Mouse (Mus musculus) kidney, postnatal 14 days (tissue): Measurements from ENCODE around the gene Scarf2.

Source experiments
- DNase-seq: peaks from one replicate; pipeline ENCODE4 v3.0.0; 2022; ENCODE audit warnings: mixed read lengths

Scarf2 gene

DNA sequence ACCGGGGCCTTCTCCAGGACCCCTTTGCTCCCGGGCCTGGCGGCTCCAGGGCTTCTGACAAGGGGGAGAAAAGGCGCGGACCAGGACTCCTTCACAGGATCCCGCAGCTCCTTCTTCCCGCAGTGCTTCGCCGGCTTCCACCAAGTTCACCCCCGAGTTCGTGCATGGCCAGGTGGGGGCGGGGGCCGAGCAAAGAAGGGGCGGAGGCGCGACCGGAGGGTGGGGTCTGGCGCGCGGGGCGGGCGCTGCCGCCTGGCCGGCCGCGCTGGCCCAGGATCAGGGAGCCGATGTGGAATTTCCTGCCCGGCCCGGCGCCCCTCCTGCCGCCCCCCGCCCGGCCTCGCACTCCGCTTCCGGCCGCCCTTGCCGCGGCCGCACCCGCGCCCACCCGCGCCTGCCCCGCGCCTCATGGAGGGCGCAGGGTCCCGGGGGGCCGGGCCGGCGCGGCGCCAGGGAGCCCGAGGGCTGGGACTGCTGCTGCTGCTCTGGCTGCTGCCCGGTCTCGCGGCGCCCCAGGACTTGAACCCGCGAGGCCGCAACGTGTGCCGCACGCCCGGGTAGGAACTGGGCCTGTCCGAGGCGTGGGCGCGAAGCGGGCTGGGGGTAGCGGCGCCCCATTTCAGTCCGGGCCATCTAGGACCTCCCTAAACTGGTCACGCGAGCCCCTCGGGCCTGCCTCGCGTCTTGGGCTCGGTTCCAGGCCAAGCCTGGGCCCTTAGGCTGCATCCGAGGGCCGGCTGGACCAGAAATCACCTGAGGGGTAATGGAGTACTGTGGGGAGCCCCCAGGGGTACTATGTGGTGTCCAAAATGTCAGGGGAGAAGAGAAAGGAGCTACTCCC lies at the start of gene Scarf2:
Scarf2 (plus strand) TSS at position 312 of the 841 bp plus-strand sequence.
- DNase-seq = peak; percentile 84

DNA sequence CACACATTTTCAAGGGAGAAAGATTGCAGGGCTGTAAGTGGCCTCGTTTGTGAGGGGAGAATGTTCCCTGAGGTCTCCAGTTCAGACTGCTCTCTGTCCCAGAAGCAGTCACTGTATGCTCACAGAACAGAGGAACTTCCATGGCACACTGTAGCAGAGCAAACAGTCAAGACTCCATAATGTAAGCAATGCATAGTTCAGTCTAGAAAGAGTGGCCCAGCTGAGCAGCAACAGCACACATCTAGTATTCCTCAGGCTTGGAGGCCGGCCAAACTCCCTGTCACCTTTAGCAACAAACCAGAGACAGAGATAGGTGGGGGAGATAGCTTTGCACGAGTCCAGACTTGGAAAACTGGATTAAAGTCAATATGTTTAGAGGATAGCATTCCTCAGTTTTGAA lies 44.1 kb upstream of the Scarf2 start:
- DNase-seq = peak; percentile 23

DNA sequence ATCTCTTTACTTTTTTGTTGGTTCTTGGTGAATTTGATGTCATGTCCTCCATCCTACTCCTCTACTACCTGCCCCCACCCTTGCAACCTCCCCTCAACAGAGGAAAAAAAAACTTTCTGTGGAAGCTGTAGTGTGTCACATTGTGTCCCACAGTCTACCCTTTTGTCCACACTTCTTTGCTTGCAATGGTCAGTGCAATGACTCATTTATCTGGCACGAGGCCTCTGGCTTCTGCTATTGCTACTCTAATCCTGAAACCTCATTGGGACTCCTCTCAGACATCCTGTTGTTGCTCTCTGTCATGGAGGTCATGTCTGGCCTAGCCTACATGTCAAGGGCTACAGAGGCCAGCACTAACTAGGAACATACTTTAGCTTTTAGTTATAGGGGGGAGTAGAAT lies 43.4 kb upstream of the Scarf2 start:
- peak; percentile 22 for DNase-seq

DNA sequence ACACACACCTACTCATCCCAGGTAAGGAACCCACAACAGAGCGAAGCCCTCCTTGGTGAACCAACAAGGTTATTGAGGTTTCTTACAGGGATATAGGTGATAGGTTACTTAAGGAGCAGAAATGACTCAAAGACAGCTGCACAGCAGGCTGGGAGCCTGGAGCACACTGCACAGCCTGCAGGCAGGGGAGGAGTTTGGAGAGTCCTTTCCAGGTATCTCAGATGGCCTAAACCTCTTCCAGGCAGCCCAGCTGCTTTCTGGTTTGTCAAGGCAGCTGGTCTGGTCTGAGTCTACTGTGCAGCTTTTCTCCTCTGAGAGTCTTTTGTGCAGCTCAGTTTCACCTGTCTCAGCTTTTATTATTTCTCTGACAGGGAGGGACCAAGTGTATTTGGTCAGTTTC lies 39.3 kb upstream of the Scarf2 start:
- DNase-seq = no peak

DNA sequence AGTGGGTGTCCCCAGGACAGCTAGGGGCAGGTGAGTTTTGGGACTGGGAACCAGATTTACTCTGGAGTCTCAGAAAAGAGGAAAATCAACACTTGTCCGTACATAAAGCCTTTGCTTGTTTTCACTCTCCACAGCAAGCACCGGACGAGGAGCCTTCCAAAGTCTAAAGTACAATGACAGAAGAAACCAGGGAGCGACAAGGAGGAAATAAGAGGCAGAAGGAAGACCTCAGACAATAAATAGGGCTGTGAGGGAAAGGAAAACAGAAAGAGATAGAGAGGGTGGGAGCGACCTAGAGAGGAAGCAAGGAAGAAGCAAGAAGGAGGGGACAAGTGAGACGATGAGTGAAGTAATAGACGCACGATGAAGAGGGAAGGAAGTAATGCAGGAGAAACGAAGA lies 38.2 kb upstream of the Scarf2 start:
- peak; percentile 45 for DNase-seq

DNA sequence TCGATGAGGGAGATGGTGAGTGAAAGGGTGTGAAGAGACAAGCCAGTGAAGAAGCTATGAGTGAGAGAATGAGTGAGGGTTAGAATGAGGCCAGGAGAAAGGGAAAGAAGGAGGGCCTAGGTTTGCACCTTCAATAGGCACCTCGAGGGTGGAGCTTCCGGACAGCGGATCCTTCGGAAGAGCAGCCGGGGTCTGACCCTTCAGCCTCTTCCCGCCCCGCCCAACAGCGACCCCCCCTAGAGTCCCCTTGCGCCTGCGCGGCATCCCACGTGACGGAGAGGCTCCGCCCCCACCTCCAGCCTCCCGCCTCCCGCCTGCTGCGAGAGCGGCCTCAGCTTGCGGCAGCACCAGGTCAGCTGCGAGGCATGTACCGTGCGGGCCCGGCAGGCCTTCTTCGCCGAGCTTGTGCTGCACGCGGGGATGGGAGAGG lies 37.7 kb upstream of the Scarf2 start, which contains the start of gene Klhl22:
Klhl22 (plus strand) TSS at position 275 of the 430 bp plus-strand sequence.
- peak; percentile 95 for DNase-seq

DNA sequence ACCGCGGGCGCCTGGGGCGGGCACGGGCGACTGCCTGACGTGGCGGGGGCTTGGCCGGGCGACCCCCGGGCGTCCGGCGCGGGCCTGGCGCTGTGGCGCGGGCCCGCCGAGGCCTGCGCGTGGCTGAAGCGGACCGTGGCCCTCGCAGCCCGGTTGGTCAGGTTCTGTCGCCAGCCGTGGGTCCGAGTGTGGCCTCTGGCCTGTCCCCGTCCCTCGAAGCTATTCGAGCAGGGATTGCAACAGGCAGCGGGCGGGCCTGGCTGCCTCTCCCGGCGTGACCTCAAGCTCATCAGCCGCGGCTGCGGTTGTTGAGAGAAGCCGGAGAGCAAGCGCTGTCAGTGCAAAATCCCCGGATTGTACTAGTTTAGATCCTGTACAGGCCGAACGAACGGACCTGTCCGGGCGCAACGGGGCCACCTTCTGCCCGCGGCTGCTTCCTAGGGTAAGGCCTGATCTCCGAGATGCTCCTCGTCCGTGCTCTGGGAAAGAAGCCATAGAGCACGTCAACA lies 37.2 kb upstream of the Scarf2 start:
- peak; percentile 64 for DNase-seq

DNA sequence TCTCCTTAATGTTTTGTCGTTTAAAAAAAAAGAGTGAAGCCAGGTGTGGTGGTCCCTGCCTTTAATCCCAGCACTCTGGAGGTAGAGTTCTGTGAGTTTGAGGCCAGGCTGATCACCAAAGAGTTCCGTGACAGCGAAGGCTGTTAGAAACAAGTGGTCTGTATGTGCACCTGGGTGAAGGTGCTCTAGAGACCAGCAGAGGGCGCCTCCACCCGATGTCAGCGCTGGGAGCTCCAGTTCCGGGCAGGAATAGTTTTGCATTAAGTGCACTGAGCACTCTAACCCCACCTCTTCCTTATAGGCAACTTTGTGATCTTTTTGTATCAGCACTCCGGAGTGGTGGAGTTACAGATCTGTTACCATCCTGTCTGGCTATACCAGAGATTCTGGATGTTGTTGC lies 36.4 kb upstream of the Scarf2 start:
- DNase-seq = peak; percentile 49

DNA sequence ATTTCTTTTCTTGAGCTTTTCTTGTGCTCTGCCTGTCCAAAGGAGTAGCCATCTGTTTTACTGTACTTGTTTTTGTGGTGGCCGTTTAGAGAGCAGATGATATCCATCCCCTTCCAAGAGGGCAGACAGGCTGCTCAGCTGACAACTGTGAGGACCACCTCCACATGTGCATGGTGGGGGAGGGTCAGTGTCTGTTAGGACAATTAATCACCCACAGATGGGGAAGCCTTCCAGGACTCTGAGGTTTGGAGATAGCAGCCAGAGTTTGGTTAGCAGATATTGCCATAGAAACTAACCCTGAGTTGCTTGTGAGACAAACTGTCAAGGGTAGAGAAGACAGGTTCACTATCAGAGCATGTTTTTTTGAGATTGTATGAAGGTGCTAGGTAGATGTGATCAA lies 36.0 kb upstream of the Scarf2 start:
- peak; percentile 38 for DNase-seq

DNA sequence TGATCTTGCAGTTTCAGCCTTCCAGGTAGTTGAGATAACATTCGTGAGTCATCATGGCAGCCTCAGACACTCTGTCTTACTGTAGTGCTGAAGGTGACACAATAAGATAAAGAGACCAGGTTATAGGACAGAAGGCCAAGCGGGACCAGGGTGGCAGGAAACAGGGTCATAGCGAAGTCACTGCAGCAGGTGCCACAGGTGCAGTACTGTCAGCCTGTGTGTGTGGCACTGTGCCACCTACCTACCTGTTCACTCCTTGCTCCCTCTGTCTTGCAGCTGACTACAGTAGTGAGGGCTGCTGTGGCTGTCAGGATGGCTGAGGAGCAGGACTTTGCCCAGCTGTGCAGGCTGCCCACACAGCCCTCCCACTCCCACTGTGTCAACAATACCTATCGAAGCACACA lies 33.0 kb upstream of the Scarf2 start:
- peak; percentile 40 for DNase-seq

DNA sequence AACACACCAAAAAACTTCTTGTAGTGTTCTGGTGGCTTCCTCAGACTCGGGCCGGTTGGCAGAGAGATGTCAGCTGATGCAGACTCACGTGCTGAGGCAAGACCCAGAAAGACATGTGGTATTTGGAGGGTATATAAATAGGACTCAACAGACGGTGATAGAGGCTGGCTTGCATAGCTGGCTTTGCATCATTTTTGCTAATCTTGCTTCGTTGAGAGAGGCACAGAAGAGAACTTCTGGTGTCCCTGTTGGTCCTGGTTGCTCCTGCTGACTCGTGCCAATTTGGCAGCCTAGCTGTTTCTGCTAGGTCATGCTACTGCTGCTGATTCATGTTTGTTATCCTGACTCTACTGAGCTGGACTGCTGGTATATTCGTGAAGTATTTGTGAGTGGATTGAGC lies 28.2 kb upstream of the Scarf2 start:
- no peak for DNase-seq

DNA sequence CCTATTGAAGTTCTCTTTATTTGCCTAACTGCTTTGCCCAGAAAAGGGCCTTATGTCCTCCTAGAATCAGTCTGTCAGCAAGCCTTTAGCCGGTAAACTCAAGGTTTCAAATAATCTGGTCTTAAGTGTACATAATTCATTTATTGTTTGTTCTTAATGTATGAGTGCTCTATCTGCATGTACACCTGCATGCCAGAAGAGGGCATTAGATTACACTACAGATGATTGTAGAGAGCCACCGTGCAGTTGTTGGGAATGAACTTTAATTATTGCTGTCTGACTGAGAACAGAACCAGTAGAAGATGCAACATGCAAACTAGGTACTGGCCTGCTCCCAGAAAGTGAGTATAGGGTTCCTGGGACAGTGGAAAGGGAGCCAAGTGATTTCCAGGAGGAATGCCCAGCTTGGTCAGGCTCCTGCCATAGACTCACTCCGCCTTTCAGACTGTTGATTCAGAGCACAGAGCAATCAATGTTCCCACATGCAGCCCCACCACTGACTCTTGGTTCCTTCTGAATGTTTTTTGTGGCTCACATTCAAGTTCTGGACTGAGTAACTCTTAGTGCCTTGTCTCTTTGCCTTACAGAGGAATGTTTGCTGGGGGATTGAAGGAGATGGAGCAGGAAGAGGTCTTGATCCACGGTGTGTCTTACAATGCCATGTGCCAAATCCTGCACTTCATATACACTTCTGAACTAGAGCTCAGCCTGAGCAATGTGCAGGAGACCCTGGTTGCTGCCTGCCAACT lies 25.8 kb upstream of the Scarf2 start:
- peak; percentile 24 for DNase-seq

DNA sequence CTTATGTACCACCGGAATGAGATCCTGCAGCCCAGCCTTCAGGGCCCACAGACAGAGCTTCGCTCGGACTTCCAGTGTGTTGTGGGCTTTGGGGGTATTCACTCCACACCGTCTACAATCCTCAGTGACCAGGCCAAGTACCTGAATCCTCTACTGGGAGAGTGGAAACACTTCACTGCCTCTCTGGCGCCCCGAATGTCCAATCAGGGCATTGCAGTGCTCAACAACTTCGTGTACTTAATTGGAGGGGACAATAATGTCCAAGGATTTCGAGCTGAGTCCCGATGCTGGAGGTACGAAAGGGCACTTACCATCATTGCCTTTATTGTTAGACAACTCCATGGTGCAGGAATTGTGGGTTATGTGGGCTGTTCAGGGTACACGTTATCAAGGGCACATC lies 20.3 kb upstream of the Scarf2 start:
- DNase-seq = peak; percentile 47

DNA sequence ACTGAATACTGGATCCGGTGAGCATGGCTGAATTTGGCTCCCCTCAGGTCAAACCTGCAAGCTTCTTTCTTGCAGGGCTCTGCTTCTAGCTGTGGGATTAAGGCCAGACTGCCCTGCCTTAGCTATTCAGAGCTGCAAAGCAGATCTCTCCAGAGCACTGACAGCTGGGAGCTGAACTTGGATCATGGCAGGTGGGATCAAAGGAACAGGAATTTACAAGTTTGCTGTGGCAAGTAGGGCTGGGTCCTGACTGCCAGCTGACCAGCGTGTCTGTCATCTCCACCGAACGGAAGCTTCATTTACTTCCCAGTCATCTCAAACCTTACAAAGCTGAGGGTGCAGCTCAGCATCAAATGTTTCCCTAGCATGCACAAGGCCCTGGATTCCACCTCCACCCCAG lies 18.9 kb upstream of the Scarf2 start:
- no peak for DNase-seq

DNA sequence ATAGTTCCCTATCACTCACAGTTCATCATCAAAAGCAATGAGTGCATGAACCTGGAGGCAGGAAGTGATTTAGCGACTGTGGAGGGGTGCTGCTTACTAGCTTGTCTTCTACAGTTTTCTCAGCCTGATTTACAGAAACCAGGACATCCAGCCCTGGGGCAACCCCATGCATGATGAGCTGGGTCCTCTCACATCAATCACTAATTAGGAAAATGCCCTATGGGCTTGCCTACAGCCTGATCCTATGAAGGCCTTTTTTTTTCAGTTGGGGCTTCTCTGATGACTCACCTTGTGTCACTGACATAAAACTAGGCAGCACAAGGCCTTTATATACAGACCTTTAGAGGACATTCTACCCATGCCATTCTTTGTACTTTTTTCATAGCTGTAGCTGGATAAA lies 17.4 kb upstream of the Scarf2 start:
- no peak for DNase-seq

DNA sequence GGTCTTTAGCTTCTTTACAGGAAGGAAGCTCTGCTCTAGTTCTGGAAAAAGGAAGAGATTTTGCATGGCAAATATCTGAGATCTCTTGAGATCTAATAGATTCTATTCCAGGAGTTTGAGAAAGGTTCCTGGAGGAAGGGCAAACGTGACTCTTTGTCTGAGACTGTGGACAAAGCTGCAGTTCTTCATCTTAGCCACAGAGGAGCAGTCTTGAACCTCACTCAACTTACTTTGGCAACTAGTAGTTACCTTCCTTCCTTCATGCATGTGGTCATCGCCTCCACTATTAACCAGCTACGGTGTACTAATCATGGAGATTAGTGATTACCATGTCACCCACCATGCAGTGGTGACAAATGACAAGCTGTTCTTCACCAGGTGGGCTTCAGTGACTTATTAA lies 11.7 kb upstream of the Scarf2 start:
- DNase-seq = no peak

DNA sequence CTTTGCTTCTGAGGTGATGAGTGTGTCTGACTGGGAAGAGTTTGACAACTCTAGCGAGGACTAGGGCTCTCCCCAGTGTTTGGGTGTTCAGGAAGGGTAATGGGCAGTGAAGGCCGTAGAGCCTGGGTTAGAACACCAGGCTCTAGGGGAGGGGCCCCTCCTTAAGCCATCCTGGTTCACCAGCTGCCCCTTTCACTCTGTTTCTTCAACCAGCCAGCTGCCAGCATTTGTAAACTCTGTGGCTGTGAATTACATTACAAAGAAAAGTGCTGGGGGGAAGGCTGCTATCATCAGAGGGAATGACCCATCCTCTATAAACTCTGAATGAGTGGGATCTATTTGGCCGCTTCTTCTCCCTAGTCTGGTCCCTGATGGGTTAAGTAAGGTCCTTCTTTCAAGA lies 4.4 kb upstream of the Scarf2 start:
- no peak for DNase-seq

DNA sequence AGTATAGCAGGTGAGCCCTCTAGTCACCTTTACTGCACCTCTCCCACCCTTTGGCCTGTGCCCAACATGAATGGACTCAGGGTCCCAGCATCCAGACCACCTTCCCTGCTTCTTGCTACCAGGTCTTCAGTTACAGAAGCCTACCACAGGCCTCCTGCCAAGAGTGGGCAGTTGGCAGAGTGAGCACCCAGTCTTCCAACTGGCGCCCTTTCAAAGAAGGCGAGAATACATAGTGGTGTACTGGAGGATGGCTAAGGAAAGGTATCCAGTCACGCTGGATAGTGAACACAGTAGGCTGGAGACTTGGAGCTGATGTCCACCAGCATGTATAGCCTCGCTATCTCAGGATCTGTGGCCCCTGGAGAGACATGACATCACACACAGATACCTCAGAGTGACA lies 3.0 kb upstream of the Scarf2 start:
- DNase-seq = no peak

DNA sequence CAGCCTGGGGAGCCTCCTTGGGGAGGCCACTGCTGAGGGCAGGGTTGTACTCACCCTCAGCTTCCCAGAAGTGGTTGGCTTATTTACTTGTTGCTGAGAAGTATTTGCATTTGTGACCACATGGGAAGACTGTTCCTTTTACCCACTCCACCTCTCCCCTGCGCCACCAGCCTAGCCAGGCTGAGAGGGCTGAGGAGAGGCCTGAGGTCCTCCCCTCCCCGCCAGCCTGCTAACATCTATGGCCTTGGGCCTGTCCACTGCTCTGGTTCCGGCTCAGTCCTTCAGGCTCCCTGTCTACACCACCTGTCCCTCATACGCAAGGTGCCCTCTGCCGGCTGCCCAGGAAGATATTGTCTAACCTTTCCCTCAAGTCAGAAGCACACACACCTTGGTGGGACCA lies 1.4 kb upstream of the Scarf2 start:
- DNase-seq = no peak

DNA sequence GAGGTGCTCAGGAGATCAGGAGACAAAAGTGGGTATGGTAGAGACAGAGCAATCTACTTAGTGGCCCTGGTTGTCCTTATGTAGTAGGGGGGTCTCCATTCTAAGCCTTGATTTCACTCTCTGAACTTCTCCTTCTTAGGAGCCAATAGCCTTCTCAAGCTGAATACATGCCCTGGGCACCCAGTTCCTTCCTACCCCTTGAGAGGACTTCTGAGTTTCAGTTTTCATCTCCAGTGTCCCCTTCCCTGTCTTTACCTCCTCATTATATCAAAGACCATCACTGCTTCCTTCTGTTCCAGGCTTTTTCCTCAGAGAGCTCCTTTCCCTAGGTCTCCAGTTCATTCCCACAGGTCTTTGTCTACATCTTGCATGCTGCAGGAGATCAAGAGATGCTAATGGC lies 563 bp upstream of the Scarf2 start:
- DNase-seq = no peak

DNA sequence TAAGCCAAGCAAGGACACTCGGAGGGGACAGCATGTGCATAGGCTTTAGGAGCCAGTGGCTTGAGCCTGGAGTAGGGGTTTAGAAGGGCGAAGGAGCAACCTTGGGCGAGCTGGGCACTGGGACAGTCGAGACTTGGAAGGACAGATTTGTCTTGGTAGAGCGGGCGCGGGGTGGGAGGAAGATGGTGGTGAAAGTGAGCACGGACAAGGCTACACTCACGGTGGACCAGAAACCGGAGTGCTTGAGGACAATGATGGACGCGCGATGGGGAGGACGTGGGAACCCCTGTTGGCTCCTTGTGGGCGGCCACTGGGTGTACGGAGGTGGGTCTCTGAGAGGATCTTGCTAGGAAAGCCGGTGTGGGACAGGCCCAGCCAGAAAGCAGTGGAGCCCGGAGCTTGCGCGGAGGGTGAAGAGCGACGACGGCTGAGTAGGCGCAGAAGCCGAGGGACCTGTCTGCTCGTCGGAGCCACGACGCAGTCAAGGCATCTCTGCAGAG lies 780 bp downstream of the Scarf2 start:
- no peak for DNase-seq

DNA sequence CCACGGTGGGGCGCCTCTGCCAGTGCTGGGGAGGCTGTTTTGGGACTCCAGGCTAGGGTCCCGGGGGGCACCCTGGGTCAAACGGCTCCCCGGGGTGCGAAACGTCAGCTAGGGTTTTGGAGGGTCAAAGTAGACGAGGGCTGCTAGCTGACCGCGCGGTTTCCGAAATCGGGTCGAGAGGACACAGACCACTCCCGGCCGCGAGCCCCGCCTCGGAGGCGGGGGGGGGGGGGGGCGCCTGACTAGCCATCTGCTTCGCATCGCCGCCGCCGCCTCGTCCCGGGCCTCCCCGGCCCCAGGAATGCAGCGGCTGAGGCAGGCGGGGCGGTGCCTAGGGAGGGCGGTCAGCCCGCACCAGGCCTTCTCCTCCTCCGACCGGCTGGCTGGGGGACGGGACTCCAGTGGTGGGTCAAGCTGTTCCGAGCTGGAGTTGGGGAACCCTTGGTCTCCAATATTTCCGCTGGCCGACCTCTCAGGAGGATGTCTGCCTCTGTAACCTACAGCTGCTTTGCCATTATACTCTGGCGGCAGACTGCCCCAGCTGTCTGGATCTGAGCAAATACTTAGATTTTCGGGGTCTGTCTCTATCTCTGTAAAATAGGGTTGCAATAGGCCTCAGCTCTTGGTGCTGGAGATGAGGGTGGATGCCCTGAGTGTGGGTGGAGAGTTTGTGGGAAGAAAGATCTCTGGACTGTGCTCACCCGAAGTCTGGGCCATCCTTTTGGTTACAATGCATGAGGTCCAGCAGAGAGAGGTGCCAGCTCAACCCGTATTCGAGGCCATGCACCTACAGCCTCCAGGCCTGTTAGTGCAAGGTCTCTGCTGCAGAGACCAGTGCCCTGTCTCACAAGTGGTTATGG lies 1.5 kb downstream of the Scarf2 start:
- DNase-seq = peak; percentile 86

DNA sequence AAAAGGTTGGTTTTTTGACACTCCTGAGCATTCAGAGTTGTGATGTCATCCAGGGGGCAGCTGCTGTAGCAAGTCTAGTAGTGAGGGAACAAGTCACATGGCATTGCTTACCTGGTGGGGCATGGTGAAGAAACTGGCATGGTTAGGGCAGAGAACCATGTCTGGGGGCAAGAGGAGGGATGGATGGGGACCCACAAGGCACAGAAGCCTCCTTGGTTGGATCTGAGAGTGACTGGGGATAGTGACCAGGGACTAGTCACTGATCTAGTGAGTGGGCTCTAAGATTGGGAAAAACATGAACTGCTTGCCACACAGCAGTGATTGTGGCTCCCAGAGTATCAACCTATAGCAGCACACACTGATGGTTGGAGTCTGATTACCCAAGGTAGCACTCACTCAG lies 2.5 kb downstream of the Scarf2 start:
- no peak for DNase-seq
